Mouse (Mus musculus): Measurements from ENCODE around the gene Nme1. TPM values are rescaled to one million over a fixed set of nuclear protein-coding genes. Genes with fewer than 3 reads are reported as not detected.

The Nme1 gene
- polyA plus RNA-seq, 1 experiment, result not detected

- no peak for TF ChIP-seq POLR2A (IDR thresholded peaks at IDR 0.05; ENCODE audit: insufficient read depth, low read depth, low read length)
- no peak for TF ChIP-seq CTCF (IDR thresholded peaks at IDR 0.05; ENCODE audit: insufficient read depth, low read depth, low read length)
- 29% methylated on average over 5 of the region's 5 CpGs for WGBS
- 0 out of 2 replicates have a peak, but pooled peaks cover 2% of the 10 kb centered on the region for H3K4me1 ChIP-seq (ENCODE audit: control insufficient read depth, insufficient read depth, low read length)
- peak overlapping the region; percentile 100 for H3K27ac ChIP-seq (ENCODE audit: insufficient read depth, low read depth, low read length)
- H3K4me3 ChIP-seq (ENCODE audit: insufficient read depth, low read depth, low read length), result peak overlapping the region; percentile 66; the same call in 1 of the 2 replicates
These were observed 26.2 kb upstream of the Nme1 start for GRCm38 (mm10) chr11:93994531-93994930.

GRCm38 (mm10) chr11:93988328-93989062 lies 20.2 kb upstream of the Nme1 start:
- H3K4me3 ChIP-seq (ENCODE audit: insufficient read depth, low read depth, low read length), result no peak overlapping the region
- 62% methylated on average over 12 of the region's 12 CpGs for WGBS
- TF ChIP-seq POLR2A (IDR thresholded peaks at IDR 0.05; ENCODE audit: insufficient read depth, low read depth, low read length) (no peak), CTCF (IDR thresholded peaks at IDR 0.05; ENCODE audit: insufficient read depth, low read depth, low read length) (no peak)
- H3K4me1 ChIP-seq (ENCODE audit: control insufficient read depth, insufficient read depth, low read length), result peaks cover 3% of the 10 kb centered on the region; the same call in 1 of the 2 replicates
- H3K27ac ChIP-seq (ENCODE audit: insufficient read depth, low read depth, low read length), result 0 out of 2 replicates have a peak overlapping the region, but pooled peaks have one; percentile 22

GRCm38 (mm10) chr11:93987625-93988327 lies 19.5 kb upstream of the Nme1 start:
- WGBS, result 56% methylated on average over 8 of the region's 8 CpGs
- Histone ChIP-seq H3K4me3 (ENCODE audit: insufficient read depth, low read depth, low read length) (no peak overlapping the region), H3K27ac (ENCODE audit: insufficient read depth, low read depth, low read length) (0 out of 2 replicates have a peak overlapping the region, but pooled peaks have one; percentile 22), H3K4me1 (ENCODE audit: control insufficient read depth, insufficient read depth, low read length) (peaks cover 3% of the 10 kb centered on the region; the same call in 1 of the 2 replicates)
- TF ChIP-seq POLR2A (IDR thresholded peaks at IDR 0.05; ENCODE audit: insufficient read depth, low read depth, low read length) (no peak), CTCF (IDR thresholded peaks at IDR 0.05; ENCODE audit: insufficient read depth, low read depth, low read length) (no peak)

- TF ChIP-seq POLR2A (IDR thresholded peaks at IDR 0.05; ENCODE audit: insufficient read depth, low read depth, low read length) (no peak), CTCF (IDR thresholded peaks at IDR 0.05; ENCODE audit: insufficient read depth, low read depth, low read length) (no peak)
- no peak overlapping the region for H3K4me3 ChIP-seq (ENCODE audit: insufficient read depth, low read depth, low read length)
- no peak overlapping the region for H3K27ac ChIP-seq (ENCODE audit: insufficient read depth, low read depth, low read length)
- H3K4me1 ChIP-seq (ENCODE audit: control insufficient read depth, insufficient read depth, low read length), result peaks cover 3% of the 10 kb centered on the region; the same call in 1 of the 2 replicates
- 82% methylated on average over 4 of the region's 4 CpGs for WGBS
These were observed 18.7 kb upstream of the Nme1 start for GRCm38 (mm10) chr11:93987026-93987425.

GRCm38 (mm10) chr11:93986298-93986697 lies 18.0 kb upstream of the Nme1 start:
- H3K4me3 ChIP-seq (ENCODE audit: insufficient read depth, low read depth, low read length), result no peak overlapping the region
- TF ChIP-seq CTCF (IDR thresholded peaks at IDR 0.05; ENCODE audit: insufficient read depth, low read depth, low read length) (no peak), POLR2A (IDR thresholded peaks at IDR 0.05; ENCODE audit: insufficient read depth, low read depth, low read length) (no peak)
- H3K4me1 ChIP-seq (ENCODE audit: control insufficient read depth, insufficient read depth, low read length), result peaks cover 3% of the 10 kb centered on the region; the same call in 1 of the 2 replicates
- H3K27ac ChIP-seq (ENCODE audit: insufficient read depth, low read depth, low read length), result no peak overlapping the region

GRCm38 (mm10) chr11:93985265-93985664 lies 16.9 kb upstream of the Nme1 start:
- 87% methylated on average over 5 of the region's 5 CpGs for WGBS
- Histone ChIP-seq H3K4me3 (ENCODE audit: insufficient read depth, low read depth, low read length) (no peak overlapping the region), H3K4me1 (ENCODE audit: control insufficient read depth, insufficient read depth, low read length) (peaks cover 3% of the 10 kb centered on the region; the same call in 1 of the 2 replicates), H3K27ac (ENCODE audit: insufficient read depth, low read depth, low read length) (no peak overlapping the region)
- TF ChIP-seq POLR2A (IDR thresholded peaks at IDR 0.05; ENCODE audit: insufficient read depth, low read depth, low read length) (no peak), CTCF (IDR thresholded peaks at IDR 0.05; ENCODE audit: insufficient read depth, low read depth, low read length) (no peak)

GRCm38 (mm10) chr11:93984619-93985018 lies 16.3 kb upstream of the Nme1 start:
- Histone ChIP-seq H3K27ac (ENCODE audit: insufficient read depth, low read depth, low read length) (no peak overlapping the region), H3K4me3 (ENCODE audit: insufficient read depth, low read depth, low read length) (no peak overlapping the region), H3K4me1 (ENCODE audit: control insufficient read depth, insufficient read depth, low read length) (peaks cover 3% of the 10 kb centered on the region; the same call in 1 of the 2 replicates)
- 94% methylated on average over 3 of the region's 3 CpGs for WGBS
- TF ChIP-seq POLR2A (IDR thresholded peaks at IDR 0.05; ENCODE audit: insufficient read depth, low read depth, low read length) (no peak), CTCF (IDR thresholded peaks at IDR 0.05; ENCODE audit: insufficient read depth, low read depth, low read length) (no peak)

- no peak overlapping the region for H3K27ac ChIP-seq (ENCODE audit: insufficient read depth, low read depth, low read length)
- 65% methylated on average over 6 of the region's 6 CpGs for WGBS
- TF ChIP-seq POLR2A (IDR thresholded peaks at IDR 0.05; ENCODE audit: insufficient read depth, low read depth, low read length) (no peak), CTCF (IDR thresholded peaks at IDR 0.05; ENCODE audit: insufficient read depth, low read depth, low read length) (no peak)
- H3K4me1 ChIP-seq (ENCODE audit: control insufficient read depth, insufficient read depth, low read length), result no peaks in the 10 kb centered on the region
- H3K4me3 ChIP-seq (ENCODE audit: insufficient read depth, low read depth, low read length), result no peak overlapping the region
These were observed 11.3 kb upstream of the Nme1 start for GRCm38 (mm10) chr11:93979502-93980049.

All from olfactory bulb, adult 2 months (tissue).